Mouse (Mus musculus) hindbrain, embryonic 11.5 days (tissue): Measurements from ENCODE around the gene Kbtbd8. TPM values are rescaled to one million over a fixed set of nuclear protein-coding genes. Genes with fewer than 3 reads are reported as not detected.

ENCODE experiments used
- ATAC-seq: fragments of 200-750 bp; cut with Nextera tagmentation; 2 replicates; pipeline ENCODE4 v1.8.0; 2017; ENCODE audit warnings: mild to moderate bottlenecking, moderate TSS enrichment, moderate library complexity; ENCODE audit not compliant: low FRiP score
- DNase-seq: peaks from one replicate; pipeline ENCODE4 v3.0.0-alpha.2; 2015; ENCODE audit warnings: low spot score
- H3K27ac ChIP-seq: fragments of 300-500 bp; sonication (generic); 2 replicates; pipeline ENCODE4 v1.5.1; 2014; ENCODE audit warnings: mild to moderate bottlenecking, low read depth, low read length
- H3K27me3 ChIP-seq: fragments of 300-500 bp; sonication (generic); 2 replicates; pipeline ENCODE4 v1.6.1; 2014; ENCODE audit warnings: mild to moderate bottlenecking, low read length, moderate library complexity, mixed read lengths; ENCODE audit not compliant: control insufficient read depth, insufficient read depth
- H3K36me3 ChIP-seq: fragments of 300-500 bp; sonication (generic); 2 replicates; pipeline ENCODE4 v1.6.1; 2014; ENCODE audit warnings: mild to moderate bottlenecking, low read length, moderate library complexity, mixed read lengths; ENCODE audit not compliant: control insufficient read depth, insufficient read depth
- H3K4me1 ChIP-seq: fragments of 300-500 bp; sonication (generic); replicated peaks from 2 replicates; pipeline ENCODE4 v1.6.1; 2014; ENCODE audit warnings: low read length, mixed read lengths; ENCODE audit not compliant: control insufficient read depth, insufficient read depth
- H3K4me2 ChIP-seq: fragments of 300-500 bp; sonication (generic); replicated peaks from 2 replicates; pipeline ENCODE4 v1.6.1; 2014; ENCODE audit warnings: mild to moderate bottlenecking, low read depth, low read length
- H3K4me3 ChIP-seq: fragments of 300-500 bp; sonication (generic); 2 replicates; pipeline ENCODE4 v1.5.1; 2014; ENCODE audit warnings: low read depth, low read length
- H3K9ac ChIP-seq: fragments of 300-500 bp; sonication (generic); 2 replicates; pipeline ENCODE4 v1.6.1; 2014; ENCODE audit warnings: low read depth, low read length
- H3K9me3 ChIP-seq: fragments of 300-500 bp; sonication (generic); 2 replicates; pipeline ENCODE4 v1.6.1; 2016; ENCODE audit warnings: low read length; ENCODE audit not compliant: control insufficient read depth
- WGBS: fragments of 180-500 bp; shearing (Covaris S2); extraction: QIAGEN DNeasy Blood & Tissue Kit; methylation state at CpG from one replicate; pipeline ENCODE4 v1.1.7; 2014; 5-methylcytosine and 5-hydroxymethylcytosine counted together
- polyA plus RNA-seq: library from polyadenylated mRNA; unstranded; fragments of >200 nt; fragmentation: Nextera tagmentation; extraction: Ambion mirVana; gene quantifications from 2 replicates; pipeline ENCODE4 v1.2.1, GENCODE M21; 2014

The Kbtbd8 gene
- polyA plus RNA-seq = 8.1 and 9.0 TPM in 2 replicates

DNA sequence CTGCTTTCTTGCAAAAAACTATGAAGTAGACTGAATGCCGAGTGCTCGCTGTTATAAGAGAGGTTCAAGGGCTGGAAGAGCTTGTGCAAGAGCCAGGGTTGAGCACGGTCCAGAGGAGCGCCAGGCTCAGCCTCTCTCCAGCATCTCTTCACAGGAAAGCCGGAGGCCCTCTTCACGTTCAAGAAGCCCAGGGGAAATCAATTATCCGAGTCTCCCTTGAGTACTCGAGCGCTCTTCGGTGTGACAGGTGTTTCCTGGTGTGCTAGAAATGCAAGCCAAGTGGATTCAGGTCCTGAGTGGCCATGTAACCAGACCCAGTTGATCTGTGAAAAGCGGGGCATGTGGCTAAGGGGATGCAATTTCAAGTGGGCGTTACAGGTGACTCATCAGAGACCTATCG is at the start of gene Kbtbd8:
Gene Kbtbd8 (plus strand): TSS at position 295 of the 400 bp plus-strand sequence.
- H3K4me3 ChIP-seq = peak within 1 kb of the TSS; percentile 73
- no peaks in the 10 kb centered on the region for H3K36me3 ChIP-seq
- H3K9ac ChIP-seq = peak within 1 kb of the TSS; percentile 75
- H3K4me1 ChIP-seq = no peaks in the 10 kb centered on the region
- no peaks in the 10 kb centered on the region for H3K9me3 ChIP-seq
- peak; percentile 10 for DNase-seq
- no peaks in the 10 kb centered on the region for H3K27me3 ChIP-seq
- H3K27ac ChIP-seq = peak within 1 kb of the TSS; percentile 76; the same call in 1 of the 2 replicates
- H3K4me2 ChIP-seq = peak within 1 kb of the TSS; percentile 50
- WGBS = 32% methylated on average over 13 of the region's 13 CpGs
- peak; percentile 1; the same call in 1 of the 2 replicates for ATAC-seq

DNA sequence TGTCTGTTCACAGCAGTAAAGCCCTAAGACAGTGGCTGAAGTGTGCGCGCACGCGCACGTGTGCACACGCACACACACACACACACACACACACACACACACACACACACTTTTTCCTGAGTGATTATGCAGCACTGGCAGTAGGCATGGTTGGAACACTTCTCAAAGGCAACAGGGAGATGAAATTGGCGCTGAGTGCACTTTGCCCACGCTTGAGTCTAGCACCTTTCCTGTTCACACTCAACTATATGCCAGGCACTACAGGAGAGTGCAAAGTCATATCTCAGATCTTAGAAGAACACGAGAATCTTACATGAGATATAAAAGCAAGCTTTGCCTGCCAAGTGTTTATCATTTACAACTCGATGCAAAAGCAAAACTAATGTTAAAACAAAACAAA is 47.3 kb upstream of the Kbtbd8 start:
- Histone ChIP-seq H3K4me1 (no peaks in the 10 kb centered on the region), H3K9me3 (no peaks in the 10 kb centered on the region), H3K27ac (no peak overlapping the region), H3K27me3 (no peaks in the 10 kb centered on the region), H3K36me3 (no peaks in the 10 kb centered on the region), H3K4me2 (no peak overlapping the region), H3K9ac (no peak overlapping the region), H3K4me3 (no peak overlapping the region)
- ATAC-seq (no peak), DNase-seq (no peak)
- 93% methylated on average over 10 of the region's 10 CpGs for WGBS

DNA sequence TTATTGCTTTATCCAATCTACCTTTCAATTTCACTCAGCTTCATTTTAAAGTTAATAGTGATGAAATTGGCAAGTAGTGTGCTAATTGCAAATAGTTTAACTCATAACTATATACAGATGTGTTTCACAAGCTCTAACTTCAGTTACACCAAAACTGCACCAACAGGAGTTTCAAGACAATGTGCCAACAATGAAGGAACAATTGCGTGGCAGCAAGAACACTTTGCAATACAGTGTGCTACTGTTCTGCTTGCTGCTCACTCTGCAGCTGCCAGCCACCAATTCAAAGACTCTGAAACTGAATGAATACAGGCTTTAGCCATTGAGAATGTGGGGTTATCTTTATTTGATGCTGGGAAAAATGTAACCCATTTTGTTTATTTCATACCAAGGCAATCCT is 31.8 kb upstream of the Kbtbd8 start:
- WGBS = 75% methylated on average over 1 of the region's 1 CpGs
- no peaks in the 10 kb centered on the region for H3K27me3 ChIP-seq
- no peak overlapping the region for H3K9ac ChIP-seq
- H3K4me1 ChIP-seq = no peaks in the 10 kb centered on the region
- H3K4me3 ChIP-seq = no peak overlapping the region
- no peaks in the 10 kb centered on the region for H3K9me3 ChIP-seq
- H3K4me2 ChIP-seq = no peak overlapping the region
- no peaks in the 10 kb centered on the region for H3K36me3 ChIP-seq
- no peak for DNase-seq
- no peak overlapping the region for H3K27ac ChIP-seq
- no peak for ATAC-seq

DNA sequence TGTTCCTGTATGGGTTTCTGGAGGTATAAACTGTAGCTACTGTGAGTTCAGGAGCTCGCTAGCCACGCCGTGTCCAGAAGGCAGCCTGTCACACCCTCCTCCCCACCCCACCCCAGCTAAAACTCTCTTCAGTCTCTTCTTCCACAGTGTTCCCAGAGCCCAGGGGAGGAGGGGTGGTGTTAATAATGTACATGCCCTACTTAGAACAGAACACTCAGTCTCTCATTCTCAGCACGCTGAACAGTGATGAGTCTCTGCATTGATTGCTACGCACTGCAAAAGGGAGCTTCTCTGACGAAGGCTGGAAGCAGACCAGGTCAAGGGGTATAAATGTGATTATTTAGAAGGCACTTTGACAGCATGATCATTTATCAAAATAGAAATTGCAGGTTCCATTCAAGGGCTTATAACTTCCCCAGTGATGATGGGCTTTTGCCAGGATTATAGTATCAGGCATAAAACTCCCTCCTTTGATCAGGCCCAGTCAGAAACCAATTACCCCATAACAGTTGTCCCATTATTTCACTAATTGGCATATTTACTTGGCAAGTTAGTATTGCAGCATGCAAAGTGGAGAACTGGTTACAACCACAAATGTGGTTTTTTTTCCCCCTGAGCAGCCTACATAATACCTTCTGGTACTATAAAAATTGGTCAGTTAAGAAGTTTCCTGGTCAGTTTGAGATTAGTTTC is 29.7 kb upstream of the Kbtbd8 start:
- Histone ChIP-seq H3K36me3 (no peaks in the 10 kb centered on the region), H3K9me3 (no peaks in the 10 kb centered on the region), H3K27ac (no peak overlapping the region), H3K9ac (no peak overlapping the region), H3K4me1 (no peaks in the 10 kb centered on the region), H3K4me3 (no peak overlapping the region), H3K4me2 (no peak overlapping the region), H3K27me3 (no peaks in the 10 kb centered on the region)
- WGBS = 84% methylated on average over 6 of the region's 6 CpGs
- no peak for ATAC-seq
- DNase-seq = no peak

DNA sequence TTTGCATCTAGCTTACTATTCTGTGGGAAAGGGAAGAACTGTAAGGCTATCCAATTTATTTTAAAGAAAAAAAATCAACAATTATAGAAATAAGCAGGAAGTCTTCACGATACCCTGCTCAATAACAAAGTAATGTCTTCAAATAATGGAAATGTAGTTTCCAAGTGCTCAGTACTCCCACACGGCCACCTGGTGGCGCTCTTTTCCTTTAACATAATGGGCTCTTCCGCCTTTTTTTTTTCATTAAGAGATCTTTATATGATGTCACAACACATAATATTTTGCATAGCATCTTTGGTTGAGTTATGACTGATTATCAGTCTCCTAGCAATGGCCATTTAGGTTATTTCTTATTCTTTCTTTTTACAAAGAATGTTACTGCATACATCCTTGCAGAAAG is 29.0 kb upstream of the Kbtbd8 start:
- Histone ChIP-seq H3K27ac (no peak overlapping the region), H3K9ac (no peak overlapping the region), H3K36me3 (no peaks in the 10 kb centered on the region), H3K9me3 (no peaks in the 10 kb centered on the region), H3K27me3 (no peaks in the 10 kb centered on the region), H3K4me3 (no peak overlapping the region), H3K4me2 (no peak overlapping the region), H3K4me1 (no peaks in the 10 kb centered on the region)
- DNase-seq (peak; percentile 44), ATAC-seq (no peak)
- 52% methylated on average over 4 of the region's 4 CpGs for WGBS

DNA sequence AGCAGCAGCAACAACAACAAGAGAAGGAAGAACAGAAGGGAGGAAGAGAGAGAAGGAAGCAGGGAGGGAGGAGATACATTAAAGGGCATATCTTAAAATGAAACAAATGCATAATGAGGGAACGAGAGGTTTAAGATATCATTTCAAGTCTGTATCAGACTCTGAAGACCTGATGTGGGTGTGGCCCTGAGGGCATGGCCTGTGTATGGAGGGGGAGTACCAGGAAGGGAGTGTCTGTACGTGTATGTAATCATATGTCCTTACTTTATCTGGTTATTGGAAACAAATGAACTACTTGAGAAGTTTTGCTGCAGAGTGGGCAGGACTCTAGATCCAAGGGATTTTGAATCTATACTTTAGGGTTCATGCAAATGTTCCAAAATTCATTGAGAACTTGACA is 22.3 kb upstream of the Kbtbd8 start:
- no peaks in the 10 kb centered on the region; the same call in 1 of the 2 replicates for H3K4me1 ChIP-seq
- 75% methylated on average over 2 of the region's 2 CpGs for WGBS
- ATAC-seq (no peak), DNase-seq (no peak)
- H3K27me3 ChIP-seq = no peaks in the 10 kb centered on the region
- H3K9me3 ChIP-seq = no peaks in the 10 kb centered on the region
- no peak overlapping the region for H3K27ac ChIP-seq
- no peak overlapping the region for H3K4me2 ChIP-seq
- H3K9ac ChIP-seq = no peak overlapping the region
- H3K36me3 ChIP-seq = no peaks in the 10 kb centered on the region
- H3K4me3 ChIP-seq = no peak overlapping the region

DNA sequence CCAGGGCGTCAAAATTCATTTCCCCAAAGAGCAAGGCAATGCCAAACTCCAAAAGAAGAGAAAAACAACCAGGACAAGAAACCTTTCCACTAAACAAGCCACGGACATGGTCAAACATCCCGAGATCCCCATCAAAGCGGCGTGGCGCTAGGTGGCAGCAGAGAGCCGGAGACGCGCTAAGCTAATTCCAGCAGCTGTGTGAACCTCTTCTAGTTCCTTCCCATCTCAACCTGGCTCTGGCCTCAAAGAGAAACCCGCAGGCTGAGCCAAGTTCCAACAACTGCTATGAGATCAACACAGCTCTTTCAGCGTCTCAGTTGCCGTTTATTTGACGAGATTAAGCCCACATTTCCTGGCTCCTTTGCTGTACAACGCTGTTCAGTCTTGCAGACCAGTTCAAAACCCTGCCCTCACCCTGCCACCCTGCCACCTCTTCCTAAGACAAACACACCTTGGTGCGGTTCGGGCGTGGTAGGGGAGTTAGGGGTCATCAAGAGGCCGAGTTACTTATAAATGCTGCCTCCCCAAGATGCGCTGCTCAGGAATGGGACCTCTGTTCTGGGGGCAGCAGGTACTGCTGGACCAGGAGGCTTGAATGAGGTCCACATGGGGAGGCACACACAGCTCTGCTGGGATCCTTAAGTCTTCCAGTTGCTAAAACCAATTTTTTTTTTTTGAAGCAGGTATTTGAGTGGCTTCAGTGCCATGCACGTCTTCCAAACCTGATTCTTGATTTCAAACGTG is 18.5 kb upstream of the Kbtbd8 start:
- ATAC-seq = no peak
- no peak overlapping the region for H3K27ac ChIP-seq

DNA sequence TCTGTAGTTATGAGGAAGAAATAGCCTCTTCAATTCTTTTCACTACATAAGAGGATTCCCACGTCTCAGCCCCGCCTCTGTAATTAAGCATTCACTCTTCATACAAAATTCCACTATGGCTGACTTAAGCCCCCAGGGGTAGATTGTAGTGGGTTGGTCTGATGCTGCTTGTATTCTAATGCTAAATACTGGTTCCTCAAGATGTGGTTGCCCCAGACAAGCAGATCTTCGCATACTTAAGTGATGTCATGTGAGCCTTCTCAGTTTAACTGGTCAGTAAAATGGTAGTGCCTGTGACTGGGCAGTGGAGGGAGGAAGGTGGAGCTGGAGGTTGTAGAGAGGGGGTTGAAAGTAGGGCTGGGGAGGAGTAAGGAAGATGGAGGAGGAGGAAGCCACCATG is 13.3 kb upstream of the Kbtbd8 start:
- DNase-seq (no peak), ATAC-seq (no peak)
- Histone ChIP-seq H3K27me3 (no peaks in the 10 kb centered on the region), H3K9ac (no peak overlapping the region), H3K4me2 (no peak overlapping the region), H3K4me3 (no peak overlapping the region), H3K4me1 (no peaks in the 10 kb centered on the region; the same call in 1 of the 2 replicates), H3K36me3 (no peaks in the 10 kb centered on the region), H3K27ac (no peak overlapping the region), H3K9me3 (no peaks in the 10 kb centered on the region)
- WGBS = 50% methylated on average over 3 of the region's 3 CpGs

More for the DNA sequence above, 18.5 kb upstream of the Kbtbd8 start:
- no peak overlapping the region for H3K4me2 ChIP-seq
- H3K4me3 ChIP-seq = no peak overlapping the region
- WGBS = 24% methylated on average over 21 of the region's 21 CpGs
- H3K9me3 ChIP-seq = no peaks in the 10 kb centered on the region
- no peaks in the 10 kb centered on the region for H3K36me3 ChIP-seq
- no peak overlapping the region for H3K9ac ChIP-seq
- no peaks in the 10 kb centered on the region for H3K27me3 ChIP-seq
- DNase-seq = peak; percentile 92
- H3K4me1 ChIP-seq = no peaks in the 10 kb centered on the region; the same call in 1 of the 2 replicates

DNA sequence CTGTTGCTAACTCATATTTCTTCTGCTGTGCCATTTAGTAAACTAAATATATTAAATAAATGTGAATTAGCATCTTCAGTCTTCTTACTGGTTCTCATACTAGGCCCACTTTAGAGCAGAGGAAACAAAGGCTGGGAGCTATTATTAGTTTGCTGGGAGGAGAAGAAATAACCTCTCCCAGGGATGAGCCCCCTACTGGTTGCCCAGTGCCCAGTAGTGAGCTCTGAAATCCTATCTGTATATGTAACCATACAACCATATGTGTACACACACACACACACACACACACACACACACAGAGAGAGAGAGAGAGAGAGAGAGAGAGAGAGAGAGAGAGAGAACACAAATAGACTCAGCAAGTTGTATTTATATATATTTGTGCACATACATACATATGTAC is 8.6 kb upstream of the Kbtbd8 start:
- no peak for DNase-seq
- H3K27me3 ChIP-seq = no peaks in the 10 kb centered on the region
- no peaks in the 10 kb centered on the region for H3K9me3 ChIP-seq
- H3K4me3 ChIP-seq = no peak overlapping the region
- H3K9ac ChIP-seq = no peak overlapping the region
- no peaks in the 10 kb centered on the region for H3K36me3 ChIP-seq
- no peaks in the 10 kb centered on the region for H3K4me1 ChIP-seq
- no peak overlapping the region for H3K4me2 ChIP-seq
- ATAC-seq = no peak
- H3K27ac ChIP-seq = no peak overlapping the region
